Mouse (Mus musculus) embryonic facial prominence, embryonic 14.5 days (tissue): ENCODE data around the gene Ppp1r18. TPM values are rescaled to one million over a fixed set of nuclear protein-coding genes. Genes with fewer than 3 reads are reported as not detected.
A peak's percentile ranks its signal among the peaks of the same experiment; 100 is the strongest.

Experiments
- ATAC-seq: fragments of 200-750 bp; cut with Nextera tagmentation; 2 replicates; pipeline ENCODE4 v1.8.0; 2017; ENCODE audit warnings: low read depth, moderate number of reproducible peaks, moderate TSS enrichment
- DNase-seq: peaks from one replicate; pipeline ENCODE4 v3.0.0-alpha.2; 2015; ENCODE audit warnings: low spot score
- H3K27ac ChIP-seq: fragments of 300-500 bp; sonication (generic); replicated peaks from 2 replicates; pipeline ENCODE4 v1.5.1; 2014; ENCODE audit warnings: low read depth, mild to moderate bottlenecking, low read length, moderate library complexity
- H3K27me3 ChIP-seq: fragments of 300-500 bp; sonication (generic); replicated peaks from 2 replicates; pipeline ENCODE4 v1.6.1; 2014; ENCODE audit warnings: low read length; ENCODE audit not compliant: control insufficient read depth, insufficient read depth
- H3K36me3 ChIP-seq: fragments of 300-500 bp; sonication (generic); 2 replicates; pipeline ENCODE4 v1.6.1; 2014; ENCODE audit warnings: low read length, mixed read lengths; ENCODE audit not compliant: control insufficient read depth, insufficient read depth
- H3K4me1 ChIP-seq: fragments of 300-500 bp; sonication (generic); 2 replicates; pipeline ENCODE4 v1.6.1; 2014; ENCODE audit warnings: antibody characterized with exemption, low read length; ENCODE audit not compliant: control insufficient read depth, insufficient read depth
- H3K4me2 ChIP-seq: fragments of 300-500 bp; sonication (generic); 2 replicates; pipeline ENCODE4 v1.6.1; 2014; ENCODE audit warnings: low read depth, mild to moderate bottlenecking, low read length, moderate library complexity, mixed read lengths
- H3K4me3 ChIP-seq: fragments of 300-500 bp; sonication (generic); 2 replicates; pipeline ENCODE4 v1.5.1; 2014; ENCODE audit warnings: low read depth, mild to moderate bottlenecking, low read length
- H3K9ac ChIP-seq: fragments of 300-500 bp; sonication (generic); 2 replicates; pipeline ENCODE4 v1.6.1; 2014; ENCODE audit warnings: low read depth, mild to moderate bottlenecking, low read length, moderate library complexity, mixed read lengths
- H3K9me3 ChIP-seq: fragments of 300-500 bp; sonication (generic); 2 replicates; pipeline ENCODE4 v1.6.1; 2016; ENCODE audit warnings: low read length; ENCODE audit not compliant: control insufficient read depth
- WGBS: fragments of 180-500 bp; shearing (Covaris S2); extraction: QIAGEN DNeasy Blood & Tissue Kit; methylation state at CpG from one replicate; pipeline ENCODE4 v1.1.7; 2014; 5-methylcytosine and 5-hydroxymethylcytosine counted together
- polyA plus RNA-seq: library from polyadenylated mRNA; unstranded; fragments of >200 nt; fragmentation: Nextera tagmentation; extraction: Ambion mirVana; gene quantifications from 2 replicates; pipeline ENCODE4 v1.2.1, GENCODE M21; 2014

Gene Ppp1r18
- 25.6 and 27.8 TPM in 2 replicates for polyA plus RNA-seq

DNA sequence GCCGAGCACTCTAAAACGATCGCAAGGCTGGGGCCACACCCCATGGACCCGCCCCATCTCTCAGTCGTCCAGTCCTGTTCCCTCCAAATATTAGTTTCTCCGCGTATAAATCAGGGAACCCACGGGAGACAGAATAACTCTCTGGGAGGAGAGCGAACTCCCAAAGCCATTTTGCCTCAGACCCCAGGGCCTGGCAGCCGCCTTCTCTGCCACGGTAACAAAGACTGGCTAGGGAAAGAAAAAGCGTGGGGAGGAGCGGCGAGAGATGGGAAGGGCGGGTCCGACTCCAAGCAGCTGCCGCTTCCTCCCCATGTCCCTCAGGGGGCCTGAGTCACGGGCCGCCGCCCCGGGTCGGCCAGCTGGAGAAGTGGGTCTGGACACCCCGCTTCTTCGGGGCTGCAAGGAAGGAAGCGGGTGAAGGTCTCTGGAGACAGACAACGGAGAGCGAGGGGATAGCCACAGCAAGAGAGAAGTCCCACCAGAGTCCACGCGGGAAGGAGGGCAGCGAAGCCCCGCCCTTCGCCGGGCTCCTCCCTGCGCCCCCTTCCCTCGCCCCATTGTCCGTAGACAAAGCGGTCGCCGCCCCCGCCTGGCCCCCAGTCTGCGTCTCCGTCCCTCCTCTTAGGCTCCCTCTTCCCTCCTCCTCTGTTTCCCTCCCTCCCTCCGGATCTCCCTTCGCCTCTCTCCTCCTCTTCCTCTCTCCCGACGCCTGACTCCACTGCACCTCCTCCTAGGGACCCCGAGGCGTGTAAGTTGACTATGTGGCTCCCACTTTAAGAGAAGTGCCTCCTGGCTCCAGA lies at the start of gene Ppp1r18:
Gene Ppp1r18, plus strand, starts transcription at position 113 of the 800 bp plus-strand sequence.
- H3K4me3 ChIP-seq = peak within 1 kb of the TSS; percentile 57
- ATAC-seq (peak; percentile 74), DNase-seq (peak; percentile 94)
- no peaks in the 10 kb centered on the region for H3K9me3 ChIP-seq
- H3K9ac ChIP-seq = peak within 1 kb of the TSS; percentile 70
- H3K4me2 ChIP-seq = peak within 1 kb of the TSS; percentile 96
- H3K36me3 ChIP-seq = peaks cover 8% of the 10 kb centered on the region; the same call in 1 of the 2 replicates
- no peaks in the 10 kb centered on the region for H3K27me3 ChIP-seq
- 0% methylated on average over 33 of the region's 48 CpGs for WGBS
- H3K4me1 ChIP-seq = peaks cover 40% of the 10 kb centered on the region
- H3K27ac ChIP-seq = peak within 1 kb of the TSS; percentile 97

DNA sequence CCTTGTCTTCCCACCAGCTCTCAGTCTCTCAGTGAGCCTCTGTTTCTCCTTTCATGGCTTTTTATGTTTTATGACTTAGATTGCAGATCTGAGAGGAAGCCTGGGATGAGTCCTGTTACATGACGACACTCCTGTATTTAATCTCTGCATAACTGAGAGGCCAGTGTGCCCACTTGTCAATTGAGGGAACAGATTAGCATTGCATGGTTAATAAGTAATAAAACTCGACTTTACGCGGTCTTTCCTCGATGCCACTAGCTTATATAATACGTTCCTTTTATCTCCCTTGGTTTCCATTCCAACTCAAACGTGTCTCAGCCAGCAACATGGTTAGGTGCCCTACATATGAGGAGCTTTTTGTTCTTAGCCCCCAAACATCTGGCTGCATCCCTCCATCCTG lies 49.6 kb upstream of the Ppp1r18 start:
- H3K36me3 ChIP-seq = no peaks in the 10 kb centered on the region
- peak overlapping the region; percentile 50; the same call in 1 of the 2 replicates for H3K27ac ChIP-seq
- no peak for DNase-seq
- peaks cover 49% of the 10 kb centered on the region for H3K4me1 ChIP-seq
- ATAC-seq = no peak
- no peaks in the 10 kb centered on the region for H3K27me3 ChIP-seq
- no peak overlapping the region for H3K4me2 ChIP-seq
- H3K9me3 ChIP-seq = no peaks in the 10 kb centered on the region
- 57% methylated on average over 7 of the region's 7 CpGs for WGBS
- no peak overlapping the region for H3K9ac ChIP-seq
- no peak overlapping the region for H3K4me3 ChIP-seq

DNA sequence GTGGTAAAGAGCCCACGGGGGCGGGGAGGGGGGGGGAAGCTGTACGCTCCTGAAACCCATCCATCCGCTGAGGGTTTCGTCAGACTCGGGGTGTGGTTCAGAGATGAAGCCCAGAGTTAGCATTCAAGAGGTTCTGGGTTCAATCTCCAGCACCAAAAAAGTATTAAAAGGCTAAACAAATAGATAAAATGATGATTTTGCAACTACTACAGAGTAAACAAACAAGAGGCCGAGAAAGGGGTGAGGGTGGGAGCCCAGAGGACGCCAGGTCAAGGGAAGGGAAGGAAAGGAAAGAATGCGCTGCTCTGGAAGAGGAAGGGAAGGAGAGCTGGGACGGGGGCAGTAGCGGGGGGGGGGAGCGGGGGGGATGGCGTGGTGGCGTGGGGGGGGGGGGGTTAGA lies 48.7 kb upstream of the Ppp1r18 start:
- ATAC-seq (no peak), DNase-seq (no peak)
- Histone ChIP-seq H3K4me3 (no peak overlapping the region), H3K9me3 (no peaks in the 10 kb centered on the region), H3K4me1 (peaks cover 55% of the 10 kb centered on the region), H3K4me2 (no peak overlapping the region), H3K36me3 (no peaks in the 10 kb centered on the region), H3K27ac (peak overlapping the region; percentile 50), H3K9ac (no peak overlapping the region), H3K27me3 (no peaks in the 10 kb centered on the region)
- WGBS = 33% methylated on average over 10 of the region's 14 CpGs

DNA sequence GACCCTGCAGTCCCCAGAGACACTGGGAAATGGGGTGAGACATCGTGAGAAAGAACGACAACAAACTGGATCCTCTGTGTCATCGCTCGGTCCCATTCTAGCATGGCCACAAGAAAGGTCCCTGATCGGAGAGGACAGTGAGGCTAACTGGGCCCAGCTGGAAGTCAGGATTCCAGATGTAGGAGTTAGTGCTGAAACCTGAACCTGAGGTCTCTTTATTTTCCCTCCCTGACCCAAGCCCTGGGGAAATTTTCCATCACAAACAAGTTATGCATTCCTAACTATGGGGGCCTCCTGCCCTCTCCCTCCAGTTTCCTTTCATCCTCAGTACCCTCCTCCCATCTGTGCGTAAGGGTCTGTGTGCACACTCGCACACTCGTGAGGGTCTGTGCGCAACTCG lies 48.2 kb upstream of the Ppp1r18 start:
- 17% methylated on average over 10 of the region's 10 CpGs for WGBS
- no peaks in the 10 kb centered on the region for H3K27me3 ChIP-seq
- H3K27ac ChIP-seq = peak overlapping the region; percentile 36
- DNase-seq = no peak
- peaks cover 51% of the 10 kb centered on the region for H3K4me1 ChIP-seq
- ATAC-seq = no peak
- H3K4me3 ChIP-seq = no peak overlapping the region
- no peaks in the 10 kb centered on the region for H3K36me3 ChIP-seq
- no peaks in the 10 kb centered on the region for H3K9me3 ChIP-seq
- peak overlapping the region; percentile 10; the same call in 1 of the 2 replicates for H3K4me2 ChIP-seq
- no peak overlapping the region for H3K9ac ChIP-seq

DNA sequence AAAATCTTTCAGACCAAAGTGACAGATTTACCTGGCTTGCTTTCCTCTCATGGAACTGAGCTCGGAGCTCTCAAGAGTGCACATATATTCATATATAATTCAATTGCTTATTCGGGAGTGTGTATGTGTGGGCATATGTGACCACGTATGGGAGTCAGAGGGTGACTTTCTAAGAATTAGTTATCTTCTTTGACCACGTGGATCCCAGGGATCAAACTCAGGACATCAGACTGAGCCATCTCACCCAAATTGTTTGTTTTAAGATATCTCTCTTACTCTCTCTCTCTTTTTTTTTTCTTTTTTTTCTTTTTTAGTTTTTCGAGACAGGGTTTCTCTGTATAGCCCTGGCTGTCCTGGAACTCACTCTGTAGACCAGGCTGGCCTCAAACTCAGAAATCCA lies 45.3 kb upstream of the Ppp1r18 start:
- no peak overlapping the region for H3K4me3 ChIP-seq
- no peaks in the 10 kb centered on the region for H3K36me3 ChIP-seq
- WGBS = 75% methylated on average over 5 of the region's 5 CpGs
- DNase-seq (no peak), ATAC-seq (no peak)
- H3K9ac ChIP-seq = no peak overlapping the region
- H3K27me3 ChIP-seq = no peaks in the 10 kb centered on the region
- no peaks in the 10 kb centered on the region for H3K9me3 ChIP-seq
- peaks cover 27% of the 10 kb centered on the region for H3K4me1 ChIP-seq
- no peak overlapping the region for H3K4me2 ChIP-seq
- no peak overlapping the region for H3K27ac ChIP-seq

DNA sequence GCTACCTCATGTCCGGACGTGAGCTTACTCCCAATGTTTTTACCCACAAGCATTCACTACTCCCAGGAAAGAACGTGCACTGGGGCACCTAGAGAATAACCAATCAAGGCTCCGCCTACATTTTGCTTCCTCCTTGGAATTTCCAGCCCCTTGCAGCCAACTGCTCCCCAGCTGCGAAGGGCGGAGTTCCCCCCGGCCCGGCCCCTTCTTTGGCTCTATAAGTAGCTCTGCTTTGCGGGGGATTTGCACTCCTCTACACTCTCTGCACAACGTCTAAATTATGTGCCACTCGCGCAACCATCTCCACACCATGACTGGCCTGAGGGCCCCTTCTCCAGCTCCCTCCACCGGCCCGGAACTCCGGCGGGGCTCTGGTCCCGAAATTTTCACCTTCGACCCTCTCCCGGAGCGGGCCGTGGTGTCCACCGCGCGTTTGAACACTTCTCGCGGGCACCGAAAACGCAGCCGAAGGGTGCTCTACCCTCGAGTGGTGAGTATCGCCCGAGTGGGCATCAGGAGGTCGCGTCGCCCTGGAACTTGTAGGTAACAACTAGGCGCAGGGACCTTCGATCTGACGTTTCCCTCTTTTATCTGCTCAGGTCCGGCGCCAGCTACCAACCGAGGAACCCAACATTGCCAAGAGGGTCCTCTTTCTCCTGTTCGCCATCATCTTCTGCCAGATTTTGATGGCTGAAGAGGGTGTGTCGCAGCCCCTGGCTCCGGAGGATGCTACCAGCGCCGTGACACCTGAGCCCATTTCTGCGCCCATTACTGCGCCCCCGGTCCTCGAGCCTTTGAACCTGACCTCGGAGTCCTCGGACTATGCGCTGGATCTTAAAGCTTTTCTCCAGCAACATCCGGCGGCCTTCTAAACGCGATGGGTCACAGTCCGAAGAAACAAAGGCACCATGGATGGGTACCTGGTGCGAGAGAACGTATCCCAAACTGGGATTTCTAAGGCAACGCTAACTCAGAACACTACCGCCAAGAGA lies 43.7 kb upstream of the Ppp1r18 start, which contains the start of gene Ier3:
Gene Ier3, plus strand, starts transcription at position 246 of the 992 bp plus-strand sequence.
- no peaks in the 10 kb centered on the region for H3K27me3 ChIP-seq
- peak within 1 kb of the TSS; percentile 98 for H3K4me2 ChIP-seq
- ATAC-seq = peak; percentile 69
- no peaks in the 10 kb centered on the region for H3K9me3 ChIP-seq
- peak; percentile 94 for DNase-seq
- H3K36me3 ChIP-seq = peaks cover 8% of the 10 kb centered on the region
- peaks cover 20% of the 10 kb centered on the region for H3K4me1 ChIP-seq
- peak within 1 kb of the TSS; percentile 78 for H3K9ac ChIP-seq
- H3K4me3 ChIP-seq = peak within 1 kb of the TSS; percentile 70
- WGBS = under 1% methylated on average over 60 of the region's 62 CpGs
- peak within 1 kb of the TSS; percentile 76 for H3K27ac ChIP-seq

DNA sequence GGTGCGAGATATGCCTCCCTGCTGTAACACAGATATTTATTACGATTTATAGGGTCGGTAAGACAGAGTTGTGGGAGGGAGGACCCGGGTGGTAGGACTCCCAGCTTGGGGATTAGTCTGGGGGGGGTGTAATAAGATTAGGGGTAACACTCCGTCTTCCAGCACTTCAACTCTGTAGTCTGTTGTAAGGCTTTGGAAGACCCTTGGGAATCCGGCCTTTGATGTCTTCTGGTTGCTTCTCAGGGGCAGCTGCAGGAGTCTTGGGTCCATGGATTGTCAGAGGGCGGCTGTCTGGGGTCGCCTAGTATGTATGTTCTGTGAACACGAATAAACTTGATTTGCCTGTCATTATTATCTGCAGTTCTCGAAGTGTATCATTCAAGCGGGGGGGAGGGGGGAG lies 42.8 kb upstream of the Ppp1r18 start:
- Histone ChIP-seq H3K4me2 (peak overlapping the region; percentile 98), H3K27me3 (no peaks in the 10 kb centered on the region), H3K9me3 (no peaks in the 10 kb centered on the region), H3K36me3 (peaks cover 16% of the 10 kb centered on the region), H3K4me1 (peaks cover 12% of the 10 kb centered on the region), H3K9ac (peak overlapping the region; percentile 78), H3K4me3 (peak overlapping the region; percentile 70), H3K27ac (peak overlapping the region; percentile 30; the same call in 1 of the 2 replicates)
- whole genome bisulfite sequencing = 1% methylated on average over 11 of the region's 11 CpGs
- DNase-seq = no peak
- peak; percentile 9; the same call in 1 of the 2 replicates for ATAC-seq
